Mouse (Mus musculus): Measurements from ENCODE around the gene Tram2. TPM values are rescaled to one million over a fixed set of nuclear protein-coding genes. Genes with fewer than 3 reads are reported as not detected.

Gene Tram2
- polyA plus RNA-seq, 1 experiment = 3.4 TPM

DNA sequence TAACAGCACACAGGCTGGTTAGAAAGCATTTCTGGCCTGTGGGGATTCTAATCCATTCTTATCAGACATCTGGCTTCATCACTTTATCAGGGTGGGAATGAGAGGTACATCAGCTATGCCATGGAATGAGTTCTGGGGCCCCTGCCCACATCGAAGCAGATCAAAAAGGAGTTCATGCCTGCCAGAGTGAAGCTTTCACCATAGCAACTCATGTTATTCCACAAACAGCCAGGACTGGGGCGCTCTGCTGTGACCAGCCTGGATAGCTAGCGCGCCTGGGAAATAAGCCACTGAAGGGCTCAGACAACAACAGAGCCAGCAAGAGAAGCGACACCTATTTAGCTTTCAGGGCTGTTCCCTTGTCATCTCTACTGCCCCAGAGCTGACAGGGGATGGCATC, 4.8 kb downstream of the Tram2 start:
- no peaks in the 10 kb centered on the region for H3K27me3 ChIP-seq (ENCODE audit: control insufficient read depth, insufficient read depth, insufficient read length)
- peaks cover 14% of the 10 kb centered on the region for H3K79me2 ChIP-seq (ENCODE audit: control insufficient read depth, insufficient read depth)
- no peak overlapping the region for H3ac ChIP-seq (ENCODE audit: control insufficient read depth, insufficient read length, low read depth)
- peaks cover 1% of the 10 kb centered on the region for H3K79me3 ChIP-seq (ENCODE audit: low read depth)
- TF ChIP-seq USF1 (IDR thresholded peaks at IDR 0.05; ENCODE audit: low read depth) (no peak), MAX (IDR thresholded peaks at IDR 0.05) (no peak), CTCF (IDR thresholded peaks at IDR 0.05; ENCODE audit: control insufficient read depth, insufficient read depth, insufficient read length) (no peak), MYOD1 (IDR thresholded peaks at IDR 0.05; ENCODE audit: control insufficient read depth, insufficient read length, low read depth) (no peak), MYOG (IDR thresholded peaks at IDR 0.05; ENCODE audit: control insufficient read depth, extremely low read depth, insufficient read length) (no peak), FOSL1 (IDR thresholded peaks at IDR 0.05; ENCODE audit: insufficient read depth, low read length, poor library complexity, severe bottlenecking) (no peak), CEBPB (IDR thresholded peaks at IDR 0.05; ENCODE audit: low read depth) (no peak)
- H3K4me3 ChIP-seq (ENCODE audit: insufficient read depth, poor library complexity, severe bottlenecking) = no peak overlapping the region
- H3K36me3 ChIP-seq (ENCODE audit: control insufficient read depth, insufficient read depth) = no peaks in the 10 kb centered on the region

DNA sequence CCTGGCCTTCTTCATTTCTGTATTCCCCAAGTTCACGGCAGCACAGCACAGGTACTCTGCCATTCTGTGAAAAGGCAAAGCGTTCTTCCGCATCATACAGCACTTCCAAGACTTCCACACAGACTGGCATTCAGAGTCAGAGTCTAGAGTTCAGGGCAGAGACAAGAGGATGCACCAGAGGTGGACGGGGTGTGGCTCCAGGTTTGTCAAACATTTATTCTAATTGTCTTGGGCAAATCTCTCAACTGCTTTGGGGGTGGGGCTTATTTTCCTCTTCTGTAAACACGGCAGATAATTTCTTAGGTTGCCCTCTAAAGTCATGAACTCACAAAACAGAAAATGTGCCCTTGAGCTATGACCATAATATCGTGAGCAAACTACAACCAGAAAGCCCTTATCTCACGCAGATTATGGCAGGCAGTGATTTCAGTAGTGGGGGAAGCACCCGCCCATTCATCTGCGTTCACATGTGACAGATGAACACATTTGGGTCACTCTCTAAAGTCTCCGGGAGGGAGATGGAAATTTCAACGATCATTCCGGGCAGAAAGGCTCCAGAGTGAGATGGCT, 6.1 kb downstream of the Tram2 start:
- TF ChIP-seq MYOD1 (IDR thresholded peaks at IDR 0.05; ENCODE audit: control insufficient read depth, insufficient read length, low read depth) (no peak), CEBPB (IDR thresholded peaks at IDR 0.05; ENCODE audit: low read depth) (no peak), CTCF (IDR thresholded peaks at IDR 0.05; ENCODE audit: control insufficient read depth, insufficient read depth, insufficient read length) (no peak), USF1 (IDR thresholded peaks at IDR 0.05; ENCODE audit: low read depth) (no peak), MYOG (IDR thresholded peaks at IDR 0.05; ENCODE audit: control insufficient read depth, extremely low read depth, insufficient read length) (no peak), MAX (IDR thresholded peaks at IDR 0.05) (no peak), FOSL1 (IDR thresholded peaks at IDR 0.05; ENCODE audit: insufficient read depth, low read length, poor library complexity, severe bottlenecking) (no peak)
- Histone ChIP-seq H3K27me3 (ENCODE audit: control insufficient read depth, insufficient read depth, insufficient read length) (no peaks in the 10 kb centered on the region), H3K79me2 (ENCODE audit: control insufficient read depth, insufficient read depth) (peaks cover 4% of the 10 kb centered on the region), H3ac (ENCODE audit: control insufficient read depth, insufficient read length, low read depth) (no peak overlapping the region), H3K79me3 (ENCODE audit: low read depth) (peaks cover 1% of the 10 kb centered on the region), H3K4me3 (ENCODE audit: insufficient read depth, poor library complexity, severe bottlenecking) (no peak overlapping the region), H3K36me3 (ENCODE audit: control insufficient read depth, insufficient read depth) (no peaks in the 10 kb centered on the region)

DNA sequence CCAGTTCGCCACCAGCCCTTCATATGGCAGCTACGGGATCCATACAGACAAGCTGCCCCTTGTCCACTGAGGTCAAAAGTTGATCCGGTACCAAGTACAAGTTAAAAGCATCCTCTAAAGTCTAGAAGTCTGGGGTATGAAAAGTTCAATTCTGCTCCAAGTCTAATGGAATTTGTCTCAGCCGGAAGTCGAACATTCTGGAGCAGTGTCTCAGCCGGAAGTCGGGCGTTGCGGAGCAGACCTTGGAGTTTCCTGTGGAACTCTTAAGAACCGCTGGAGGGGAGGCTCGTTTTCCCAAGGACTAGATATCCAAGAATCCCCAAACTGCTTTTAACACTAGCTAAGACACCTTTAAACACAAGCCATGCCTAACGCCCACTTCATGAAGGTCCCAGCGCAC, 8.4 kb downstream of the Tram2 start:
- no peaks in the 10 kb centered on the region for H3K36me3 ChIP-seq (ENCODE audit: control insufficient read depth, insufficient read depth)
- H3K79me2 ChIP-seq (ENCODE audit: control insufficient read depth, insufficient read depth) = no peaks in the 10 kb centered on the region
- H3K79me3 ChIP-seq (ENCODE audit: low read depth) = peaks cover 1% of the 10 kb centered on the region
- H3K4me3 ChIP-seq (ENCODE audit: insufficient read depth, poor library complexity, severe bottlenecking) = no peak overlapping the region
- no peak overlapping the region for H3ac ChIP-seq (ENCODE audit: control insufficient read depth, insufficient read length, low read depth)
- TF ChIP-seq MAX (IDR thresholded peaks at IDR 0.05) (no peak), FOSL1 (IDR thresholded peaks at IDR 0.05; ENCODE audit: insufficient read depth, low read length, poor library complexity, severe bottlenecking) (no peak), USF1 (IDR thresholded peaks at IDR 0.05; ENCODE audit: low read depth) (no peak), MYOD1 (IDR thresholded peaks at IDR 0.05; ENCODE audit: control insufficient read depth, insufficient read length, low read depth) (no peak), CTCF (IDR thresholded peaks at IDR 0.05; ENCODE audit: control insufficient read depth, insufficient read depth, insufficient read length) (no peak), CEBPB (IDR thresholded peaks at IDR 0.05; ENCODE audit: low read depth) (no peak), MYOG (IDR thresholded peaks at IDR 0.05; ENCODE audit: control insufficient read depth, extremely low read depth, insufficient read length) (no peak)
- no peaks in the 10 kb centered on the region for H3K27me3 ChIP-seq (ENCODE audit: control insufficient read depth, insufficient read depth, insufficient read length)

DNA sequence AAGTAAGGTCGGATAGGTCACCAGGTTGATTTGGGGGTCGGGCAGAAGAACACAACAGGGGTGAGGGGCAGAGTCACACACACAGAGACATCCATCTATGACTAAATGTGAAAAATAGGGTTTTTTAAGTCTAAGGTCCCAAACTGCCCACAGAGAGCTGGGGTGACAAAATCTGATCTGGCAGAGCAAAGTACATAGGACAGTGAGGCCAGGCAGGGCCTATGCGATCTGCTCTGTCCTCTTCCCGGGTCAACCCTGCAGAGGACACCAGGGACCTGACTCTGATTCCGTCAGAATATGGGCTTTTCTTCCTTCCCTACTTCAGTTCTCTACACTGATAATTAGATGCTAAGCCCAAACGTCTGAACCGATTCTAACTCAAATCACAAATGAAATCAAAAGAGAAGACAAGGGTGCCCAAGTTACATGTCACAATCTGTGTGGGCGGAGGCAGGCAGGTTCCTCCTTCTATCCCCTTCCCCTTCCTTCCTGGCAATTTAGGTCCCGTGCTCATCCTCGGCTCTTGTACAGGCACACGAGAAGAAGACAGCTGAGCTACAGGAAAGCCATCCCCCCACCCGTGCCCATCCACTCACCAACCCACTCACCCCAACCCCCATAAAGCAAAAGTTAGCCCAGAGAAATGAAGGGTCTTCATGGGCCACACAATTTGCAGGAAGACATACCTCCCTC, 9.1 kb downstream of the Tram2 start:
- Histone ChIP-seq H3ac (ENCODE audit: control insufficient read depth, insufficient read length, low read depth) (no peak overlapping the region), H3K36me3 (ENCODE audit: control insufficient read depth, insufficient read depth) (peaks cover 2% of the 10 kb centered on the region), H3K27me3 (ENCODE audit: control insufficient read depth, insufficient read depth, insufficient read length) (no peaks in the 10 kb centered on the region), H3K79me3 (ENCODE audit: low read depth) (peaks cover 1% of the 10 kb centered on the region), H3K79me2 (ENCODE audit: control insufficient read depth, insufficient read depth) (no peaks in the 10 kb centered on the region), H3K4me3 (ENCODE audit: insufficient read depth, poor library complexity, severe bottlenecking) (no peak overlapping the region)
- TF ChIP-seq USF1 (IDR thresholded peaks at IDR 0.05; ENCODE audit: low read depth) (no peak), CEBPB (IDR thresholded peaks at IDR 0.05; ENCODE audit: low read depth) (no peak), MYOG (IDR thresholded peaks at IDR 0.05; ENCODE audit: control insufficient read depth, extremely low read depth, insufficient read length) (no peak), MYOD1 (IDR thresholded peaks at IDR 0.05; ENCODE audit: control insufficient read depth, insufficient read length, low read depth) (no peak)

DNA sequence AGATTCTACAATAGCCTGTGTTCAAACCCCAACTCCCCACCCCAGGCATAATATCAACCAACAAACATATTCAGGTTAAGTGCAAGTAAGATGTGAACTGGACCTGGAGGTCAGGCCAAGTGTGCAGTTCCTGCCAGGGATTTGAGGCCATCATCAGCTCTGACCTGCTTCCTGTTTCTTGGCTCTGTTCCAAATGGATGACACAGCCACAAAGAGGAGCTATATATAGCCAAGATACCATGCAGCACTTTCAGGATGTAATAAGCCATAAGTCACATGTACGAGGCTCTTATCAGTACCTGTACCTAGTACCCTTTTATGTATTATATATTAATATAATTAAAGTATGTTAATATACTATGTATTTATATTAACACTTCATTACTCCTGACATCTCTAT, 10.5 kb downstream of the Tram2 start:
- TF ChIP-seq MYOG (IDR thresholded peaks at IDR 0.05; ENCODE audit: control insufficient read depth, extremely low read depth, insufficient read length) (no peak), CEBPB (IDR thresholded peaks at IDR 0.05; ENCODE audit: low read depth) (no peak), MAX (IDR thresholded peaks at IDR 0.05) (no peak), FOSL1 (IDR thresholded peaks at IDR 0.05; ENCODE audit: insufficient read depth, low read length, poor library complexity, severe bottlenecking) (no peak), USF1 (IDR thresholded peaks at IDR 0.05; ENCODE audit: low read depth) (no peak), CTCF (IDR thresholded peaks at IDR 0.05; ENCODE audit: control insufficient read depth, insufficient read depth, insufficient read length) (no peak), MYOD1 (IDR thresholded peaks at IDR 0.05; ENCODE audit: control insufficient read depth, insufficient read length, low read depth) (no peak)

More for the DNA sequence above, 10.5 kb downstream of the Tram2 start:
- no peaks in the 10 kb centered on the region for H3K27me3 ChIP-seq (ENCODE audit: control insufficient read depth, insufficient read depth, insufficient read length)
- no peaks in the 10 kb centered on the region for H3K79me2 ChIP-seq (ENCODE audit: control insufficient read depth, insufficient read depth)
- H3K79me3 ChIP-seq (ENCODE audit: low read depth) = peaks cover 1% of the 10 kb centered on the region
- no peak overlapping the region for H3ac ChIP-seq (ENCODE audit: control insufficient read depth, insufficient read length, low read depth)
- H3K36me3 ChIP-seq (ENCODE audit: control insufficient read depth, insufficient read depth) = peaks cover 6% of the 10 kb centered on the region
- no peak overlapping the region for H3K4me3 ChIP-seq (ENCODE audit: insufficient read depth, poor library complexity, severe bottlenecking)

Data from C2C12 (cell line).